Mouse (Mus musculus) limb, embryonic 15.5 days (tissue): ENCODE data around the gene Ptpdc1. TPM values are rescaled to one million over a fixed set of nuclear protein-coding genes. Genes with fewer than 3 reads are reported as not detected.

Experiments used
- ATAC-seq: fragments of 200-750 bp; cut with Nextera tagmentation; 2 replicates; pipeline ENCODE4 v1.8.0; 2017; ENCODE audit warnings: low read depth, moderate TSS enrichment; ENCODE audit not compliant: insufficient number of reproducible peaks, low FRiP score, low TSS enrichment
- H3K27ac ChIP-seq: fragments of 300-500 bp; sonication (generic); 2 replicates; pipeline ENCODE4 v1.5.1; 2015; ENCODE audit warnings: moderate library complexity, mild to moderate bottlenecking, inconsistent platforms
- H3K27me3 ChIP-seq: fragments of 300-500 bp; sonication (generic); 2 replicates; pipeline ENCODE4 v1.6.1; 2015; ENCODE audit warnings: inconsistent platforms
- H3K36me3 ChIP-seq: fragments of 300-500 bp; sonication (generic); 2 replicates; pipeline ENCODE4 v1.6.1; 2015; ENCODE audit warnings: inconsistent platforms
- H3K4me1 ChIP-seq: fragments of 300-500 bp; sonication (generic); 2 replicates; pipeline ENCODE4 v1.6.1; 2015; ENCODE audit warnings: inconsistent platforms
- H3K4me2 ChIP-seq: fragments of 300-500 bp; sonication (generic); 2 replicates; pipeline ENCODE4 v1.6.1; 2015; ENCODE audit warnings: mild to moderate bottlenecking, inconsistent platforms
- H3K4me3 ChIP-seq: fragments of 300-500 bp; sonication (generic); 2 replicates; pipeline ENCODE4 v1.5.1; 2015; ENCODE audit warnings: mild to moderate bottlenecking, inconsistent platforms
- H3K9ac ChIP-seq: fragments of 300-500 bp; sonication (generic); 2 replicates; pipeline ENCODE4 v1.6.1; 2015; ENCODE audit warnings: inconsistent platforms
- H3K9me3 ChIP-seq: fragments of 300-500 bp; sonication (generic); 2 replicates; pipeline ENCODE4 v1.6.1; 2016; ENCODE audit warnings: inconsistent platforms
- WGBS: fragments of 180-500 bp; shearing (Covaris S2); methylation state at CpG from one replicate; pipeline ENCODE4 v1.1.7; 2015; 5-methylcytosine and 5-hydroxymethylcytosine counted together
- polyA plus RNA-seq: library from polyadenylated mRNA; unstranded; fragments of >200 nt; fragmentation: Nextera tagmentation; extraction: Ambion mirVana; gene quantifications from 2 replicates; pipeline ENCODE4 v1.2.1, GENCODE M21; 2015

Ptpdc1 gene
- polyA plus RNA-seq, 1 experiment from 2014 or later, result 14.5 TPM

DNA sequence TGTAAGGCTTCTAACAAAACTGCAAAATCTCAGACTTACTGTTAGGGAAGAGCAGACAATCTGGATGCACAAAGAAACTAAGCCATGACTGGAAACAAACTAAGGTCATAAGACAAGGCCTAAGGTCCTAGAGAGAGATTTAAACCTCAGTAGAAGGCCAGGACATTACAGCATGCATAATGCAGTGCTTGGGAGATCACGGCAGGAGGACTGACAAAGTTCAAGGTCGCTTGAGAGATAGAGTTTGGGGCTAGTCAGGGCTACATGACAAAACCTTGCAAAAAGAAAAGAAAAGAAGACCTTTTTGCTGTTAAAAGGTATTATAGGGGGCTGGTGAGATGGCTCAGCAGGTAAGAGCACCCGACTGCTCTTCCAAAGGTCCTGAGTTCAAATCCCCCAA lies 22.2 kb downstream of the Ptpdc1 start:
- 77% methylated on average over 3 of the region's 3 CpGs for WGBS
- ATAC-seq, result no peak

DNA sequence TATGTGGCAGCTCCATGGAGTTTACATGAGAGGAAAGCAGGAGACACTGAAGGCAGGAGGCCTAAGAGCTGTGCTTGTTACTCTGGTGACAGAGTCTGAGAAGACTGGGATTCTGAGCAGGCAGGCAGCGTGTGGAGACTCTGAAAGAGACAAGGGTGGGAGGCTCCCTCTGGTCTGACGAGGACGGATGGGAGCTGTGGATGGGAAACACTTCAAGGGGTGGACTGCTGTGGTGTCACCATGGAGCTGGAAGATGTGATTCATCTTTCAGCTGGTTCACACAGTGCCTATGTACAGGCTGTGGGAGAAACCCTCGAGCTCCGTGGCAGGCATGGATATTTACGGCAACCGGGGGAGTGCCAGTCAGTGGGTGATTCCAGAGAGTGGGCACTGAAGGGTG lies 30.9 kb downstream of the Ptpdc1 start:
- no peak overlapping the region for H3K4me3 ChIP-seq
- H3K9ac ChIP-seq, result no peak overlapping the region
- peaks cover 11% of the 10 kb centered on the region for H3K36me3 ChIP-seq
- H3K4me2 ChIP-seq, result no peak overlapping the region
- no peak overlapping the region for H3K27ac ChIP-seq
- no peaks in the 10 kb centered on the region for H3K27me3 ChIP-seq
- H3K9me3 ChIP-seq, result no peaks in the 10 kb centered on the region
- 68% methylated on average over 7 of the region's 7 CpGs for WGBS
- no peak for ATAC-seq
- H3K4me1 ChIP-seq, result peaks cover 11% of the 10 kb centered on the region; the same call in 1 of the 2 replicates

More for the DNA sequence above, 22.2 kb downstream of the Ptpdc1 start:
- H3K9ac ChIP-seq, result no peak overlapping the region
- peaks cover 10% of the 10 kb centered on the region; the same call in 1 of the 2 replicates for H3K4me1 ChIP-seq
- no peaks in the 10 kb centered on the region for H3K9me3 ChIP-seq
- 0 out of 2 replicates have a peak, but pooled peaks cover 7% of the 10 kb centered on the region for H3K36me3 ChIP-seq
- no peak overlapping the region for H3K27ac ChIP-seq
- H3K4me3 ChIP-seq, result no peak overlapping the region
- no peaks in the 10 kb centered on the region for H3K27me3 ChIP-seq
- no peak overlapping the region for H3K4me2 ChIP-seq

DNA sequence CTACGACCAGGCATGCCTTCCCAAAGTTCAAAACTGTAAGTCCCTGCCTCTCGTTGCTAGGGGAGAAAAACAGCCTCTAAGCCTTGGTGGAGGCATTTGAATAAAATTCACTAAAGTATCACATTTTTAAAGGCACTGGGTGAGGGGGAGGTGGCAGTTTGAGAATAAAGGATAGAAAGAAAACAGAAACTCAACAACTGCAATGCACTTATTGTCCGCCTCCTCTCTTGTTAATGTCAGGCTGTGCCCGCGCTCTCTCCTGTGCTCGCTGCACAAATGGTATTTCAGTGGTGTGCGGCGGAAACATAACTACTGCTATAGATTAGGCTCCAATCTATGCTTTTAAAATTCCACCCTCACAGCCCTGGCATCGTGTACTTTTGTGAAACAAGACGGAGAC lies 31.4 kb downstream of the Ptpdc1 start:
- Histone ChIP-seq H3K4me1 (peaks cover 11% of the 10 kb centered on the region; the same call in 1 of the 2 replicates), H3K36me3 (peaks cover 12% of the 10 kb centered on the region), H3K9me3 (no peaks in the 10 kb centered on the region), H3K4me3 (no peak overlapping the region), H3K27ac (no peak overlapping the region), H3K27me3 (no peaks in the 10 kb centered on the region), H3K9ac (no peak overlapping the region), H3K4me2 (no peak overlapping the region)
- WGBS, result 61% methylated on average over 10 of the region's 10 CpGs
- ATAC-seq, result no peak

DNA sequence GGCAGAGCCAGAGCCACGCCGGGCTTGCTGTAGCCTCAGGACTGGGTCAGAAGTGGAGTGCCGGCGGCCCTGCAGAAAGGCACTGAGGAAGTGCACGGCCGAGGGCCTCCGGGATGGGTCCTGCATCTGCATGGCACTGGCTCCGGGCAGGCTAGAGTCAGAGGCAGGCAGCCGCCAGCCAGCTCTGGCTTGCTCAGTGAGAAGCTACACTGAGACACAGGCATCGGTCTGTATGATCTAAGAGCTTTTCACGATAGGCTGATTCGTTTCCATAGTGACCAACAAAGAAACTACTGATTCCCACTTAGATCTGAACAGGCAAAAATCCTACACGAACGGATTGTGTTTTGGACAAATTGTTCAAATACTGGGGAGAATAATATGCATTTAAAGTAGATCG lies 32.3 kb downstream of the Ptpdc1 start:
- 51% methylated on average over 15 of the region's 15 CpGs for WGBS
- H3K27ac ChIP-seq, result no peak overlapping the region
- ATAC-seq, result no peak

DNA sequence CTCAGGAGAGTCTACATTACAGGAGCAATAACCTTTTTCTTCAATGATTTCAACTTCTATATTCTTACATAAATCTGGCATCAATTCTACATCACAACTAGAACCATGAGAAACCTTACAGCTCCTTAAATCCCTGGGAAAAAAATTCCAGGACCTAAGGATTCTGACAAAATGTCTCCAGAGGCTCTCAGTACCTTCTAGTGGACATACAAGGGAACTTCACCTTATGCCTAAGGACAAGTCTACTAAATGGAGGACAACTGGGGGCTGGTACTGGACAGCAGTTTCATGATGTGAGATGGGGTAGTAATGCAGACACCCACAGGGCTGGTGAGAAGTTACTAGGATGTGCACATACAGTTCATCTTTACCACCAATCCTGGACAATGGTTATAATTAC lies 34.7 kb downstream of the Ptpdc1 start:
- ATAC-seq, result no peak
- H3K36me3 ChIP-seq, result peaks cover 36% of the 10 kb centered on the region
- no peak overlapping the region for H3K4me3 ChIP-seq
- H3K27me3 ChIP-seq, result no peaks in the 10 kb centered on the region
- H3K4me2 ChIP-seq, result no peak overlapping the region
- H3K9me3 ChIP-seq, result no peaks in the 10 kb centered on the region
- no peak overlapping the region for H3K9ac ChIP-seq
- peaks cover 11% of the 10 kb centered on the region; the same call in 1 of the 2 replicates for H3K4me1 ChIP-seq
- H3K27ac ChIP-seq, result no peak overlapping the region

More for the DNA sequence above, 32.3 kb downstream of the Ptpdc1 start:
- Histone ChIP-seq H3K9ac (no peak overlapping the region), H3K4me3 (no peak overlapping the region), H3K9me3 (no peaks in the 10 kb centered on the region), H3K27me3 (no peaks in the 10 kb centered on the region), H3K4me2 (no peak overlapping the region), H3K4me1 (peaks cover 11% of the 10 kb centered on the region; the same call in 1 of the 2 replicates), H3K36me3 (peaks cover 17% of the 10 kb centered on the region)

DNA sequence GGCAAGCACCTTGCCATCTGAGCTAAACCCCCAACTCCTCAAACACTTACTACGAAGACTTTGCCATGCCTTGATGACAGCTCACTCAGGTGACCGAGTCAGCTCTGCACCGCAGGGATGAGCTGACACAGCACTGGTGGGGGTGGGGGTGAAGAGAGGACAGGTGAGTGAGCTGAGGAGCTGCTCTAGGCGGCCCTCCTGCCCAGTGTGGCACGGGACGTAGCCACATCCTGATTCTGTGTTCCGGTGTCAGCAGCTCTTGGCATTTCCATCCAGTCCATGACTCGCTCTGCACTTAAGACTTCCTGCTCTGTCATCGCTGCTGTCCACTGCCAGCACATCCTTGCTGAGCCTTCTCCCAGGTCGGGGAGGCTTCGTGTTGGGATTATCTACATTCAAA lies 38.1 kb downstream of the Ptpdc1 start:
- H3K4me2 ChIP-seq, result no peak overlapping the region
- peaks cover 44% of the 10 kb centered on the region for H3K36me3 ChIP-seq
- no peak overlapping the region for H3K4me3 ChIP-seq
- no peaks in the 10 kb centered on the region for H3K4me1 ChIP-seq
- ATAC-seq, result no peak
- H3K27ac ChIP-seq, result no peak overlapping the region
- 89% methylated on average over 11 of the region's 11 CpGs for WGBS
- H3K9ac ChIP-seq, result no peak overlapping the region
- H3K27me3 ChIP-seq, result no peaks in the 10 kb centered on the region
- no peaks in the 10 kb centered on the region for H3K9me3 ChIP-seq

DNA sequence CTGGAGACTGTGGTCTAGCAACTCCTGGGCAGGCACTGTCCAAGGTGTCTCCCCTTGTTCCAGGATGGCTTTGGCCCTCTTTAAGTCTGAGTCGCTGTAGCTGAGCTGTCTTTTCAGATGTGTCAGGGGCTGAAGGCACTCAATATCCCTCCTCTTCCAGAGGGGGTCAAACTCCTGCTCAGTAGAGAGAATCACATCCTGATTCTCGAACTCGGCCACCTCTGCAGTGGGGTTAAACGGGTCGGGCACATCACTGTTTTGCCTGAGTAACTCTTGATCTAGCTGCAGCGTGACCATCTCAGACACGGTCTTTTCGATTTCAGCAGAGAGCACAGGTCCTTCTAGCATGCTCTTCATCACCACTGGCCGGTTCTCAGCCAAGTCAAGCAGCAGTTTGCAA lies 39.0 kb downstream of the Ptpdc1 start:
- ATAC-seq, result no peak
- Histone ChIP-seq H3K9ac (no peak overlapping the region), H3K4me1 (no peaks in the 10 kb centered on the region), H3K4me2 (no peak overlapping the region), H3K27ac (no peak overlapping the region), H3K4me3 (no peak overlapping the region), H3K27me3 (no peaks in the 10 kb centered on the region), H3K9me3 (no peaks in the 10 kb centered on the region), H3K36me3 (peaks cover 42% of the 10 kb centered on the region)
- WGBS, result 89% methylated on average over 9 of the region's 9 CpGs

DNA sequence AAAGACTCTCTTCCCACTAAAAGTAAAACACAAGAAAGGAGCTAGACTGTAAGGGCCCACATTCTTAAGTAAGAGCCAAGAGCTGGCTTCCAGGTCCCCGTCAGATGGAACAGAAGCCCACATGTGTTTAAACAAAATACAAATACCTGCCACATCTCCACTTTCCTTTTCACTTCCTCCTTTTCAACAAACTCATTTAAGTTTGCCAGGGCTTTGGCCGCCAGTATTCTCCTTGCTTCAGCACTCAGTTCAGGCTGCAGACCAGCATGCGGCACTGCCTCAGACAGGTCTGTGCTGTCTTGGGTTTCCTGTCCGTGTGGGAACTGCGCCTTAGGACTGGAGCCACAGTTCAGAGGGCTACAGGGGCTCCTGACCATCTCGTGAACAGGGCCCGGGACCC lies 39.7 kb downstream of the Ptpdc1 start:
- WGBS, result 82% methylated on average over 7 of the region's 7 CpGs
- no peak for ATAC-seq
- Histone ChIP-seq H3K4me3 (no peak overlapping the region), H3K27ac (no peak overlapping the region), H3K36me3 (peaks cover 40% of the 10 kb centered on the region), H3K4me2 (no peak overlapping the region), H3K4me1 (no peaks in the 10 kb centered on the region), H3K27me3 (no peaks in the 10 kb centered on the region), H3K9ac (no peak overlapping the region), H3K9me3 (no peaks in the 10 kb centered on the region)

DNA sequence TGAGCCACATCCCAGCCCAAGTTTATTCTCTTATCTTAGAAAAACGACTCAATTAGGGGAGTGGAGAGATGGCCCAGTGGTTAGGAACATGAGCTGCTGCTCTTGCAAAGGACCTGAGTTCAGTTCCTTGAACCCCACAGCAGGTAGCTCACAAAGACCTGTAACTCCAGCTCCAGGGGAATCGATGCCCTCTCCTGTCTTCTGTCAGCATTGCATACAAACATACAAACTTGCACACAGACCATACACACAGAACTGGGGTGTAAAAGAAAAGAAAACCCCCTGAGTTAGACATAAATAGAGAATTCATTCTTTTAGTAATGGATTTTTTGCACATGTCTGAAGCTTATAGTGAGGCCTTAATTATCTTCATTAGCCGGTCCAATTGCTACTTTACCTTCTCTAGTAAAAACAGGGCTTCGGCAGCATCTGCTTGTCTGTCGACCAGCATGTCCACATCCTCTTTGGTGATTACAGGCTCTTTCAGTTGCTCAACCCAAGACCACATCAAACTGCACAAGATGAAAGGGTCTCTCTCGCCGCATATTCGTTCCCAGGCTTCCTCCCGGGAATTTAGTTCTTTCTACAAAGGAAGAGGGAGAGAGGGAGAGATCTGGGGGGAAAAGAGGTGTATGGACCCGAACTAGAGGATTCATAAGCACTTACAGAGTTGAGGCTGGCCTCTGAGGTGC lies 42.6 kb downstream of the Ptpdc1 start:
- ATAC-seq, result no peak
- H3K27ac ChIP-seq, result no peak overlapping the region
- H3K36me3 ChIP-seq, result peaks cover 36% of the 10 kb centered on the region
- H3K4me3 ChIP-seq, result no peak overlapping the region
- H3K27me3 ChIP-seq, result no peaks in the 10 kb centered on the region
- no peaks in the 10 kb centered on the region for H3K9me3 ChIP-seq
- H3K4me1 ChIP-seq, result no peaks in the 10 kb centered on the region
- no peak overlapping the region for H3K9ac ChIP-seq
- H3K4me2 ChIP-seq, result no peak overlapping the region
- WGBS, result 67% methylated on average over 10 of the region's 10 CpGs

DNA sequence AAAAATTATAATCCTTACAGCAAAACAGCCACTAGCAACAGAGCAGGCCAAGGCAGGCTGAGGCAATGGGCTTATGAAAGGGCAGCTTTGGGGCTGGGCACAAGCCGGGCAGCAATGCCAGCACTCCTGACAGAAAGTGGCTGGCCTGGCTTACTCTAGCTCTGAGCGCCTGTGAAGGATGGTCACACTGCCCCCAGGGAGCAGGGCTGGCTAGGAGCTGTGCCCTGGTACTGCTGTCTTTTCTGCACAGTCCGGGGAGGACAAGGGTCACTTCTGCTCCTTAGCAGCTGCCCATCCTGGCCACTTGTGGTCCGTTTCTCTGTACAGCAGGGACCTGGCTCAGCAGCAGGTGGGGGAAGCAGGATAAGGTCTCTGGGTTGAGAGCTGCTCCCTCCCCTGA lies 46.8 kb downstream of the Ptpdc1 start:
- H3K9ac ChIP-seq, result no peak overlapping the region

DNA sequence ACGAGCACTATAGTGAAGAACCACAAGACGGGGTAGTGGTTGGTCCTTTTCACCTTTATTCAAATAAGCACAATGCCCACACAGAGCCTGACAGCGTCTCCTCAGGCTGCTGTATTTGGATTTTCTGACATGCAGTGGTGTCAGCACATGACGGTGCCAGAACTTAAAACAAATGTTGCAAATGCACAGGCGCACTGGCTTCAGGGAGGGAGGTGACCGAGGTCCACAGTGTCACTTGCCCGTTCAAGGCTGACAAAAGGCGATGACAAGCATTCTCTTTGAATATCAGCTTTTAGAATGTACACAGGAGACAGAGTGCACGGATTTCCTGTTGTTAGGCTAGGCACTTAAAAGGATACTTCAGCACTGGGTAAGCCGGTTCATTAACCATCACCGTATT lies 47.6 kb downstream of the Ptpdc1 start:
- Histone ChIP-seq H3K27ac (no peak overlapping the region), H3K36me3 (peaks cover 18% of the 10 kb centered on the region; the same call in 1 of the 2 replicates), H3K27me3 (no peaks in the 10 kb centered on the region), H3K9me3 (no peaks in the 10 kb centered on the region), H3K4me3 (no peak overlapping the region), H3K4me2 (no peak overlapping the region), H3K4me1 (peaks cover 9% of the 10 kb centered on the region), H3K9ac (no peak overlapping the region)
- WGBS, result 72% methylated on average over 11 of the region's 11 CpGs
- no peak for ATAC-seq

More for the DNA sequence above, 46.8 kb downstream of the Ptpdc1 start:
- Histone ChIP-seq H3K4me3 (no peak overlapping the region), H3K4me2 (no peak overlapping the region), H3K36me3 (peaks cover 18% of the 10 kb centered on the region; the same call in 1 of the 2 replicates), H3K9me3 (no peaks in the 10 kb centered on the region), H3K27me3 (no peaks in the 10 kb centered on the region), H3K4me1 (peaks cover 9% of the 10 kb centered on the region), H3K27ac (no peak overlapping the region)
- WGBS, result 71% methylated on average over 4 of the region's 4 CpGs
- no peak for ATAC-seq

DNA sequence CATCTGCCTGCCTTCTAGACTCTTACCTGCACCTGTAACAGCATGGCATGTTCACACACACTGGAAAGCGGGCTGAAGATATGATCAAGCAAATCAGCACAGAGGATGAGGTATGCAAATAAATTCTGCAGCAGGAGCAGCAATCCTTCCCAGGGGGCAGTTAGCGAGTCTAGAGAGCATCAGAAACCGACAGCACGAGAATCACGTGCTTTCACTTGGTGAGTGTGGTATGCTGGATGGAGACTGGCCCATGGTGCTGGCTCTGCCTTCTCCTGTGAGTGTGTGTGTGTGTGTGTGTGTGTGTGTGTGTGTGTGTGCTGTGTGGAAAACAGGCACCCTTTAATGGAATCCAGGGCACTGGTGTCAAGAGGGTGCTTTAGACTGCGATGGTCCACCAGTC lies 48.5 kb downstream of the Ptpdc1 start:
- Histone ChIP-seq H3K4me2 (no peak overlapping the region), H3K36me3 (peaks cover 13% of the 10 kb centered on the region; the same call in 1 of the 2 replicates), H3K9ac (no peak overlapping the region), H3K27ac (no peak overlapping the region), H3K4me1 (peaks cover 9% of the 10 kb centered on the region), H3K4me3 (no peak overlapping the region), H3K9me3 (no peaks in the 10 kb centered on the region), H3K27me3 (no peaks in the 10 kb centered on the region)
- 56% methylated on average over 6 of the region's 6 CpGs for WGBS
- ATAC-seq, result no peak
